Mouse (Mus musculus) urinary bladder, postnatal 36 days (tissue): ENCODE results near the gene Gm5134.
"Not testable (repeated sequence)": the region's sequence is repeated elsewhere in the genome, so short reads cannot be mapped to it uniquely, and the experiment has no call there.

Source experiments
- DNase-seq, 2 experiments: peaks; one replicate each; pipeline ENCODE4 v3.0.0; 2022; ENCODE audit warnings: low spot score in 2 of 2, mixed read lengths in 1 of 2

Gm5134 gene

GRCm38 (mm10) chr10:75994531-75995210, 40.4 kb downstream of the Gm5134 start:
- not testable (repeated sequence) for DNase-seq

GRCm38 (mm10) chr10:75995463-75995862, 41.1 kb downstream of the Gm5134 start:
- DNase-seq: no peak

- no peak for DNase-seq
Measured at GRCm38 (mm10) chr10:75996315-75996714, 42.0 kb downstream of the Gm5134 start.

- no peak for DNase-seq
Measured at GRCm38 (mm10) chr10:76001160-76001559, 46.8 kb downstream of the Gm5134 start.

- DNase-seq: no peak
Measured at GRCm38 (mm10) chr10:76002101-76002521, 47.8 kb downstream of the Gm5134 start.

- no peak for DNase-seq
Measured at GRCm38 (mm10) chr10:76002615-76003014, 48.3 kb downstream of the Gm5134 start.

GRCm38 (mm10) chr10:76003221-76003620, 48.9 kb downstream of the Gm5134 start:
- no peak for DNase-seq

- no peak for DNase-seq
Measured at GRCm38 (mm10) chr10:76006385-76006784, 52.1 kb downstream of the Gm5134 start.

- DNase-seq: no peak
Measured at GRCm38 (mm10) chr10:76009812-76010211, 55.5 kb downstream of the Gm5134 start.

- no peak for DNase-seq
Measured at GRCm38 (mm10) chr10:76012922-76013321, 58.6 kb downstream of the Gm5134 start.

- no peak for DNase-seq
Measured at GRCm38 (mm10) chr10:76016886-76017285, 62.6 kb downstream of the Gm5134 start.

GRCm38 (mm10) chr10:76021728-76022127, 67.4 kb downstream of the Gm5134 start:
- no peak for DNase-seq

- DNase-seq: no peak
Measured at GRCm38 (mm10) chr10:76023921-76024320, 69.6 kb downstream of the Gm5134 start.

- no peak for DNase-seq
Measured at GRCm38 (mm10) chr10:76025470-76026190, 71.3 kb downstream of the Gm5134 start.

- DNase-seq: no peak
Measured at GRCm38 (mm10) chr10:76027127-76028015, 73.1 kb downstream of the Gm5134 start.

- no peak for DNase-seq
Measured at GRCm38 (mm10) chr10:76028016-76028366, 73.7 kb downstream of the Gm5134 start.

- no peak for DNase-seq
Measured at GRCm38 (mm10) chr10:76028396-76028795, 74.1 kb downstream of the Gm5134 start.

- DNase-seq: no peak
Measured at GRCm38 (mm10) chr10:76029276-76029675, 75.0 kb downstream of the Gm5134 start.

GRCm38 (mm10) chr10:76030496-76030895, 76.2 kb downstream of the Gm5134 start:
- DNase-seq: no peak

- no peak for DNase-seq
Measured at GRCm38 (mm10) chr10:76031511-76032401, 77.4 kb downstream of the Gm5134 start.

GRCm38 (mm10) chr10:76032402-76033118, 78.2 kb downstream of the Gm5134 start, which contains the start of gene Zfp280b:
Gene Zfp280b (plus strand): TSS chr10:76032650.
- peak; percentile 90 to 94 for DNase-seq
